Mouse (Mus musculus): ENCODE data around the gene Zfp800.

Zfp800 gene

DNA sequence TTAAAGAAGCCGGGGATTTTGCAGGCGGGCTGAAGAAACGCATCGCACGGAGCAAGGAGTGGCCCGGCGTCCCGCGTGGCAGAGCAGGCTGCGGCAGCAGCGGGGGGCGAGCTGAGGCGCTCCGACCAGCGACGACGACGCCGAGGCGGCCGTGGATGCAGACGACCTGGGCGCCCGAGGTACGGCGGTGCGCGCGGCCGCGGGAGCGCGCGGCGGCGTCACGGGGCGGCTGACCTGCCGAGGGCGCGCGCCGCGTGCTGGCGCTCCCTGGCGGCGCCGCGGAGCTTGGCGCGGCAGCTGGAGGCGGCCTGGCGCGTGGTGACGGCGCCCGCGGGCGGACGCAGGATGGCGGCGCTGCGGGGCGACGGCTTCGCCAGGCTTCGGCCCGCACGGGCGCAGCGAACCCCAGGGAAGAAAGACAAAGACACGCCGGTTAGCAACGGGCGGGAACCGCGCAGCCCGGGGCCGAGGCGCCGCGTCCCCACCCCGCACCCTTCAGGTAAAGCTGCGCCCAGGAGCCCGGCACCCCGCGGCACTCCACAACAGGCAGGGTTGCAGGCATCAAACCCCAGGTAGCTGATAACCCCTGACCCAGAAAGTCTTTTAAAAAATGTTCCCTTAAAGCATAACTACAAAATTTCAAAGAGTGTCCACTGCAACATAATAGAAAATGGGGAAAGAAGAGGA is 182.4 kb downstream of the Zfp800 start:
- DNase-seq (ENCODE audit: low spot score in 2 of 2), result peak; percentile 58 to 61

DNA sequence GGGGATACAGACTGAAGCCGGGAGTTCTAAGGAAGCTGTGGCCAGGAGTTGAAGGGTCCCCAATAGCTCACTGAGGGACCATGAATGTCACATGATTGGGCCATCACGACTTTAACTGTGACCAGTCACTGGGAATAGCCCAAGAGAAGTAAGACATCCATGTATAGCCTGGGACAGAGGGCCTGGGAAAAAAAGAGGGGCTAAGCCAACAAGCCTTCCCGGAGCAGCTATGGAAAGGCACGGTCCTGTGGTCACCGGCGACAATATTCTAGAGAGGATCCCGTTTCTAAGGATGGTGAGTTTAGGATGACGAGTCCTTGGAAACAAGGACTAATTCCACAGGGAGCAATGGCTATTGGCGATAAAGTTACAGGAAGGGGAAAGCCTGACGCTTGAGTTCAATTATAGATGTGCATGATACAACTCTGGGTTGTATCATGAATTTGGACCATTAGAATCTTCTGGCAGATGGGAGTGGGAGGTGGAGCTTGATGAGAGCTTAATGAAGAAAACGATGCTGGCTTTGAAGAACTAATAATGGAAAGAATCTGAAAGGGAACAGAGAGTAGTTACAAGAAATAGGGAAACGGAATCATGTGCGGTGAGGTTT is 183.0 kb downstream of the Zfp800 start:
- DNase-seq (ENCODE audit: low spot score in 2 of 2), result no peak

DNA sequence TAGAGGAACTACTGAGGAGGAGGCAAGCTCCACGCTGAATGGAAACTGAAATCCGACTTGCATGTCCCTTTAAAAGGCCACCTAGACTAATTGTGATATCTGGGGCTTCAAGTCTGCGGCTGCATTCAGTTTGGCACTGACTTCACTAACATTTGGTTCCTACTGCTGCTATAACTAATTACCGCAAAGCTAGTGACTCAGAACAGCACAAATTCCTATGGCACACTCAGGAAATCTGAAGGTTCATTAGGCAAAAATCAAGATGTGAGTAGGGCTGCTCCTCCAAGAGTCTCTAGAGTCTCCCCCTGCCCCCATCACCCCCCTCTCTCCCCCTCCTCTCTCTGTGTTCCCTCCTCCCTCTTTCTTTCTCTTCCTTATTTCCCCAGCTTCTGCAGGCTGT is 194.4 kb downstream of the Zfp800 start:
- no peak for DNase-seq (ENCODE audit: low spot score in 2 of 2)

- no peak for DNase-seq (ENCODE audit: low spot score in 2 of 2)
These were observed 195.0 kb downstream of the Zfp800 start for GRCm38 (mm10) chr6:28202833-28203232.

- no peak for DNase-seq (ENCODE audit: low spot score in 2 of 2)
These were observed 203.9 kb downstream of the Zfp800 start for GRCm38 (mm10) chr6:28193901-28194300.

DNA sequence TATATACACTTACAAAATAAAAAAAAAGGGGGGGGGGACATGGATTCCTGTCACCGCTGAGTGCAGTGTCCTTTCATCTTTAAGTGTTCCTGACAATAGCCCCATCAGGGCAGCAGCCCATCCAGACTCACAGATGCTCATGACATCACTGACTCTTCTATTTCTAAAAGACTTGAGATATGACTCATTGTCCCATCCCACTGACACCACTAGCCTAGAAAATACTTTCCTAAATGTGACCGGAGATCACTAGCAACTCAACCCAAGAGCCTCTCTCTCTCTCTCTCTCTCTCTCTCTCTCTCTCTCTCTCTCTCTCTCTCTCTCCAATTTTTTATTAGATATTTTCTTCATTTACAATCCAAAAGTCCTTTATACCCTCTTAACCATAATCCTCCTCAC is 205.9 kb downstream of the Zfp800 start:
- no peak for DNase-seq (ENCODE audit: low spot score in 2 of 2)
